Mouse (Mus musculus) thymus, adult 18-20 months (tissue): ENCODE measurements at regions not wholly inside any gene's neighbourhood (a gene's known extent, or its start where the extent isn't known, plus 50 kb on each side); places are given as distances from the start of the nearest gene placed in this dataset.

Experiments used
- DNase-seq, 2 experiments: peaks; one replicate each; pipeline ENCODE4 v3.0.0; 2022; ENCODE audit warnings: mixed read lengths in 2 of 2

GRCm38 (mm10) chr8:89744267-89745028 lies 603.7 kb downstream of the Tox3 start:
- no peak for DNase-seq

GRCm38 (mm10) chr8:89738657-89739056 lies 609.5 kb downstream of the Tox3 start:
- no peak for DNase-seq

- DNase-seq, result no peak
These were observed 610.5 kb downstream of the Tox3 start for GRCm38 (mm10) chr8:89737636-89738035.

GRCm38 (mm10) chr8:89727252-89727651 lies 620.9 kb downstream of the Tox3 start:
- DNase-seq, result no peak

- no peak for DNase-seq
These were observed 626.3 kb downstream of the Tox3 start for GRCm38 (mm10) chr8:89721684-89722305.

GRCm38 (mm10) chr8:89713880-89714279 lies 634.3 kb downstream of the Tox3 start:
- DNase-seq, result no peak

- DNase-seq, result no peak
These were observed 640.7 kb downstream of the Tox3 start for GRCm38 (mm10) chr8:89707341-89707928.

GRCm38 (mm10) chr8:89685696-89686095 lies 641.7 kb upstream of the Sall1 start:
- DNase-seq, result no peak

GRCm38 (mm10) chr8:89680937-89681336 lies 637.0 kb upstream of the Sall1 start:
- no peak for DNase-seq

GRCm38 (mm10) chr8:89680341-89680740 lies 636.4 kb upstream of the Sall1 start:
- no peak for DNase-seq

- DNase-seq, result no peak
These were observed 635.6 kb upstream of the Sall1 start for GRCm38 (mm10) chr8:89679551-89679950.

GRCm38 (mm10) chr8:89677266-89677665 lies 633.3 kb upstream of the Sall1 start:
- no peak for DNase-seq

- no peak for DNase-seq
These were observed 629.9 kb upstream of the Sall1 start for GRCm38 (mm10) chr8:89673911-89674310.

- DNase-seq, result no peak
These were observed 628.7 kb upstream of the Sall1 start for GRCm38 (mm10) chr8:89672631-89673030.

- DNase-seq, result no peak
These were observed 621.1 kb upstream of the Sall1 start for GRCm38 (mm10) chr8:89664911-89665689.

- DNase-seq, result no peak
These were observed 619.9 kb upstream of the Sall1 start for GRCm38 (mm10) chr8:89663859-89664258.

- DNase-seq, result no peak
These were observed 615.3 kb upstream of the Sall1 start for GRCm38 (mm10) chr8:89658998-89659944.

- no peak for DNase-seq
These were observed 611.4 kb upstream of the Sall1 start for GRCm38 (mm10) chr8:89655369-89655768.

GRCm38 (mm10) chr8:89649207-89649890 lies 605.4 kb upstream of the Sall1 start:
- no peak for DNase-seq

GRCm38 (mm10) chr8:89646946-89647345 lies 603.0 kb upstream of the Sall1 start:
- no peak for DNase-seq

- no peak for DNase-seq
These were observed 597.4 kb upstream of the Sall1 start for GRCm38 (mm10) chr8:89641339-89641738.

- DNase-seq, result no peak
These were observed 590.9 kb upstream of the Sall1 start for GRCm38 (mm10) chr8:89634864-89635263.
